Mouse (Mus musculus) CH12.LX (cell line): Measurements from ENCODE around the gene Gm21970.

Experiments used
- BHLHE40 ChIP-seq: IDR thresholded peaks from 2 replicates; pipeline ENCODE4 v1.6.1; 2011; ENCODE audit warnings: mild to moderate bottlenecking, low read depth, low read length, improper control_type of control experiment
- CHD2 ChIP-seq: IDR thresholded peaks from 2 replicates; pipeline ENCODE4 v1.6.1; 2011; ENCODE audit warnings: low read length, improper control_type of control experiment
- CTCF ChIP-seq, 2 experiments: IDR thresholded peaks in 1 of 2; conservative IDR thresholded peaks in 1 of 2; 2 replicates each; pipeline ENCODE4 v1.5.1; 2011 to 2012; ENCODE audit warnings: low read depth in 2 of 2, low read length in 2 of 2, improper control_type of control experiment in 1 of 2, inconsistent platforms in 1 of 2, mild to moderate bottlenecking in 1 of 2, moderate library complexity in 1 of 2
- EP300 ChIP-seq: IDR thresholded peaks from 2 replicates; pipeline ENCODE4 v1.6.1; 2011; ENCODE audit warnings: low read length, improper control_type of control experiment
- GABPA ChIP-seq: IDR thresholded peaks from 2 replicates; pipeline ENCODE4 v1.6.1; 2012; ENCODE audit warnings: low read depth, low read length, improper control_type of control experiment, inconsistent platforms; ENCODE audit not compliant: insufficient replicate concordance
- MAFK ChIP-seq: IDR thresholded peaks from 2 replicates; pipeline ENCODE4 v1.6.1; 2011; ENCODE audit warnings: low read length, improper control_type of control experiment; ENCODE audit not compliant: insufficient replicate concordance
- MEF2A ChIP-seq: IDR thresholded peaks from 2 replicates; pipeline ENCODE4 v1.6.1; 2014; ENCODE audit warnings: low read depth, mild to moderate bottlenecking, inconsistent platforms, low read length, improper control_type of control experiment, borderline replicate concordance
- TBP ChIP-seq: conservative IDR thresholded peaks from 2 replicates; pipeline ENCODE4 v1.6.1; 2011; ENCODE audit warnings: low read depth, low read length, improper control_type of control experiment
- USF1 ChIP-seq: IDR thresholded peaks from 2 replicates; pipeline ENCODE4 v1.6.1; 2014; ENCODE audit warnings: low read depth, mild to moderate bottlenecking, inconsistent platforms, low read length, improper control_type of control experiment
- ZC3H11A ChIP-seq: IDR thresholded peaks from 2 replicates; pipeline ENCODE4 v1.6.1; 2012; ENCODE audit warnings: low read depth, mild to moderate bottlenecking, inconsistent platforms, low read length, improper control_type of control experiment
- ZKSCAN1 ChIP-seq: IDR thresholded peaks from 2 replicates; pipeline ENCODE4 v1.6.1; 2012; ENCODE audit warnings: low read depth, inconsistent platforms, low read length, improper control_type of control experiment, borderline replicate concordance

DNA sequence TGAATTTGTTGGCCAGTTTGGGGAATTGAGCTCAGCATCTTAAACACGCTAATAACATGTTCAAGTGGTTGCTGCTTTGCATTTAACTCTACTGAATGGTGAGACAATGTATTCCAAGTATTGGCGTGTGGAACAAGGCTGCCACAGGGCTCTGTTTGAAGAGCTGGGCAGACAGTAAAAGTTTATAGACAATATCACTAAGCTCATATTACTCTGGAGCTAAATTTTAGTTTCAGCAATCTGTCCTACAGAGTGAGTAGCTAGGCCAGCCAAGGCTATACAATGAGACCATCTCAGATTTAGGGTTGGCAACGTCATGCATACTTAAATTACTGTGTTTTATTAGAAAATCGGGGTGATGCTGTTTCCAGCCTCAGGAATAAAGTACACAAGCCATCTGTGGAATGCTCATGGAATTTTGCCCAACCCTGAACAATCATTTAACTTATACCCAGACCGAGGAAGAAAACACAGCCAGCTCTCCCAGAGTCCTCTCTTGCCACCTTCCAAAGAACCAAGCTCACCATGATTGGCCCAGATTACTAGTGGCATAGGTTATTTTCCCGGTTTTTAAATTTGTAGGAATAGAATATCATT is 10.1 kb downstream of the Gm21970 start:
- TF ChIP-seq MEF2A (no peak), EP300 (no peak), CHD2 (no peak), ZKSCAN1 (no peak), BHLHE40 (no peak), TBP (no peak), ZC3H11A (no peak), GABPA (no peak), MAFK (no peak), USF1 (no peak), CTCF (conservative IDR thresholded peaks at IDR 0.05 in 1 of 2, IDR thresholded peaks at IDR 0.05 in 1 of 2; ENCODE audit: low read depth in 2 of 2, low read length in 2 of 2) (no peak)
